Mouse (Mus musculus): Measurements from ENCODE around the gene Acrbp. TPM values are rescaled to one million over a fixed set of nuclear protein-coding genes. Genes with fewer than 3 reads are reported as not detected.

Acrbp gene
- polyA plus RNA-seq, 1 experiment from 2014 or later = 2.6 TPM

DNA sequence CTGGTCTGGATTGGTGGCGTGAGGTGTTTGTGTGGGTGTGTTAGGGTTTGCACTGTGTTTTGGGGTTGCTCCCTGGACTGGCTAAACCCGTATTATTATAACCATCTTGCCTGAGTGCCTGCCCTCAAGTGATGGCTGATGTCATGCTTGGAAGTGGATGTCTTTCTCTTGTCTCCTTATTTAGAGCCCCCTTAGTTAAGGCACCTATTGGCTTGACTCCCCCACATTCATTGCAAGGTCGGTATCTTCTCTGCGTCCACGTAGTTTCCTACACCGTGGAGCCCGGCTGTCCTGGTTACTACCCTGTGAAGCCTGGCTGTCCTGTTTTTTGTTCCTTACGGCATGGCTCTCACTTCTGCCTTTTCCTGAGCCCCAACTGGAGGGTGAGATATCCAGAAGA, 48.5 kb downstream of the Acrbp start:
- H3K27ac ChIP-seq (replicated peaks) = 0 out of 2 replicates have a peak overlapping the region, but pooled peaks have one; percentile 24
- WGBS = 29% methylated on average over 8 of the region's 8 CpGs
- H3K36me3 ChIP-seq (ENCODE audit: control insufficient read depth, insufficient read depth, low read length) = peaks cover 21% of the 10 kb centered on the region
- H3K9ac ChIP-seq (ENCODE audit: low read length) = peak overlapping the region; percentile 88
- ATAC-seq (ENCODE audit: low FRiP score, low TSS enrichment) (no peak), DNase-seq (ENCODE audit: low spot score) (no peak)
- peaks cover 21% of the 10 kb centered on the region; the same call in 1 of the 2 replicates for H3K4me1 ChIP-seq (replicated peaks; ENCODE audit: control insufficient read depth, insufficient read depth)
- no peaks in the 10 kb centered on the region for H3K27me3 ChIP-seq (ENCODE audit: control insufficient read depth, insufficient read depth, low read length)
- peak overlapping the region; percentile 90 for H3K4me3 ChIP-seq (ENCODE audit: low read depth, low read length)
- no peak for TF ChIP-seq CTCF (IDR thresholded peaks at IDR 0.05; ENCODE audit: low read depth)
- TF ChIP-seq EP300 (optimal IDR thresholded peaks at IDR 0.05) = no peak
- peak overlapping the region; percentile 89 for H3K4me2 ChIP-seq (replicated peaks; ENCODE audit: low read depth)
- H3K9me3 ChIP-seq (ENCODE audit: control insufficient read depth, low read length) = no peaks in the 10 kb centered on the region

DNA sequence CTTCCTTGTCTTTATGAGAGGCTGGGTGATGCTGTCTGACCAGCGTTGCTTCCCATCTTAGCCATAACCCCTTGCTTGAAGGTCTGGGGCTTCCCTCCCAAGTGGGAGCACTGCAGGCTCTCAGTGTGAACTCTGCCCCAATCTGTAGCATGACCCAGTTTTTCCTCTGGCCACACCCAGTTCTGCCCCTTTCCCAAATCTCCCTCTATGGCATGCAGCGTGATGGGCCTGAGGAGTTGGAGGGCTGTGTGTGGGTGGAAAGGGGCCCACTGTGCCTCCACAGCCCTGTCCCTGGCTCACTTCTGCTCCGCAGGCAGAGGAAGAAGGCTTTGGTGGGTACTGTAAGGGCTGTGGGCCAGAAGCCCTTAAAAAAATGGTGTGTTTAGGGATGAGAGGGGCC, 49.0 kb downstream of the Acrbp start:
- Histone ChIP-seq H3K4me2 (replicated peaks; ENCODE audit: low read depth) (peak overlapping the region; percentile 89), H3K27me3 (ENCODE audit: control insufficient read depth, insufficient read depth, low read length) (no peaks in the 10 kb centered on the region), H3K4me3 (ENCODE audit: low read depth, low read length) (peak overlapping the region; percentile 90), H3K36me3 (ENCODE audit: control insufficient read depth, insufficient read depth, low read length) (peaks cover 23% of the 10 kb centered on the region), H3K27ac (replicated peaks) (0 out of 2 replicates have a peak overlapping the region, but pooled peaks have one; percentile 24), H3K9me3 (ENCODE audit: control insufficient read depth, low read length) (no peaks in the 10 kb centered on the region), H3K9ac (ENCODE audit: low read length) (peak overlapping the region; percentile 88), H3K4me1 (replicated peaks; ENCODE audit: control insufficient read depth, insufficient read depth) (peaks cover 21% of the 10 kb centered on the region; the same call in 1 of the 2 replicates)
- TF ChIP-seq EP300 (optimal IDR thresholded peaks at IDR 0.05) (no peak), CTCF (IDR thresholded peaks at IDR 0.05; ENCODE audit: low read depth) (no peak)
- ATAC-seq (ENCODE audit: low FRiP score, low TSS enrichment) (no peak), DNase-seq (ENCODE audit: low spot score) (no peak)
- 45% methylated on average over 3 of the region's 3 CpGs for WGBS

DNA sequence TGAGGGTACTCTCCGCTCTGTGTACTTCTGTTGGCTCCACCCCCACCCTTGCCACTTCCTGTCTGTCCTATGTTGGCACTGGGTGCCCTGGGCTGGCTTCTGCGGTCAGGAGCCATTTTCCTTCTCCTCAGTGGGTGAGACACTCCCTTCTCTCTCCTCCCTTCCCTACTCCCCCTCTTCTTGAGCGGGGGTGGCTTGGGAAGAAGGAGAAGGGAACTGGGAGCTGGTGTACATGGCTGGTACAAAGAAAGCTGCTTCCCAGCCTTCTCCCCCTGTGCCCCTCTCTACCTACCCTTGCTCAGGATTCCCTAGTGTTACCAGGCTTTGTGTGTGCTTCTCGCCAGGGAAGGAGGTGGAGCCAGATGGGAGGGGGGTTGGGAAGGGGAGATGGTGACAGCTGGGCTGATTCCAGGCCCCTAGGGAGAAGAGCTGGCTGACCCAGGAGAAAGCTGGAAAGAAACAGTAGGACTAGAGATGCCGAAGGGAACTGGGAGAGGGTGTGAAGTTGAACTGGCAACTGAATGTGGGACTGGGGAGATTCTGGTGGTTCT, 50.0 kb downstream of the Acrbp start:
- H3K27ac ChIP-seq (replicated peaks) = 0 out of 2 replicates have a peak overlapping the region, but pooled peaks have one; percentile 13
- no peak for DNase-seq (ENCODE audit: low spot score)
- H3K36me3 ChIP-seq (ENCODE audit: control insufficient read depth, insufficient read depth, low read length) = peaks cover 23% of the 10 kb centered on the region
- ATAC-seq (ENCODE audit: low FRiP score, low TSS enrichment) = no peak
- TF ChIP-seq EP300 (optimal IDR thresholded peaks at IDR 0.05) = no peak
- no peak for TF ChIP-seq CTCF (IDR thresholded peaks at IDR 0.05; ENCODE audit: low read depth)
- H3K9ac ChIP-seq (ENCODE audit: low read length) = peak overlapping the region; percentile 41
- 36% methylated on average over 5 of the region's 5 CpGs for WGBS
- 0 out of 2 replicates have a peak overlapping the region, but pooled peaks have one; percentile 13 for H3K4me3 ChIP-seq (ENCODE audit: low read depth, low read length)
- H3K27me3 ChIP-seq (ENCODE audit: control insufficient read depth, insufficient read depth, low read length) = no peaks in the 10 kb centered on the region
- peaks cover 21% of the 10 kb centered on the region; the same call in 1 of the 2 replicates for H3K4me1 ChIP-seq (replicated peaks; ENCODE audit: control insufficient read depth, insufficient read depth)
- H3K9me3 ChIP-seq (ENCODE audit: control insufficient read depth, low read length) = no peaks in the 10 kb centered on the region
- H3K4me2 ChIP-seq (replicated peaks; ENCODE audit: low read depth) = peak overlapping the region; percentile 89

DNA sequence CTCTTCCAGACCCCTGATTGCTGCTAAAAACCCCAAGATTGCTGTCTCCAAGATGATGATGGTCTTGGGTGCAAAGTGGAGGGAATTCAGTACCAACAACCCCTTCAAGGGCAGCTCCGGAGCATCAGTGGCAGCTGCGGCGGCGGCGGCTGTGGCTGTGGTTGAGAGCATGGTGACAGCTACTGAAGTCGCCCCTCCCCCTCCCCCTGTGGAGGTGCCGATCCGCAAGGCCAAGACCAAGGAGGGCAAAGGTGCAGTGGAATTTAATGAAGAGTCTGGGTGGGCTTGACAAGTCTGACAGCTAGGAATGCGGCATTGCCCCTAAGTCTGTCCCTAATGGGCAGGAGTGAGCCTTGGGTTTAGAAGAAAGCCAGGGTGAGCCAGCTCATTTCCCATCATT, 52.0 kb downstream of the Acrbp start:
- no peaks in the 10 kb centered on the region for H3K9me3 ChIP-seq (ENCODE audit: control insufficient read depth, low read length)
- H3K27me3 ChIP-seq (ENCODE audit: control insufficient read depth, insufficient read depth, low read length) = no peaks in the 10 kb centered on the region
- H3K4me2 ChIP-seq (replicated peaks; ENCODE audit: low read depth) = no peak overlapping the region
- no peak overlapping the region for H3K27ac ChIP-seq (replicated peaks)
- 76% methylated on average over 7 of the region's 9 CpGs for WGBS
- H3K4me1 ChIP-seq (replicated peaks; ENCODE audit: control insufficient read depth, insufficient read depth) = peaks cover 21% of the 10 kb centered on the region; the same call in 1 of the 2 replicates
- TF ChIP-seq CTCF (IDR thresholded peaks at IDR 0.05; ENCODE audit: low read depth) (no peak), EP300 (optimal IDR thresholded peaks at IDR 0.05) (no peak)
- no peak for DNase-seq (ENCODE audit: low spot score)
- ATAC-seq (ENCODE audit: low FRiP score, low TSS enrichment) = no peak
- no peak overlapping the region for H3K4me3 ChIP-seq (ENCODE audit: low read depth, low read length)
- H3K36me3 ChIP-seq (ENCODE audit: control insufficient read depth, insufficient read depth, low read length) = peaks cover 37% of the 10 kb centered on the region
- no peak overlapping the region for H3K9ac ChIP-seq (ENCODE audit: low read length)

DNA sequence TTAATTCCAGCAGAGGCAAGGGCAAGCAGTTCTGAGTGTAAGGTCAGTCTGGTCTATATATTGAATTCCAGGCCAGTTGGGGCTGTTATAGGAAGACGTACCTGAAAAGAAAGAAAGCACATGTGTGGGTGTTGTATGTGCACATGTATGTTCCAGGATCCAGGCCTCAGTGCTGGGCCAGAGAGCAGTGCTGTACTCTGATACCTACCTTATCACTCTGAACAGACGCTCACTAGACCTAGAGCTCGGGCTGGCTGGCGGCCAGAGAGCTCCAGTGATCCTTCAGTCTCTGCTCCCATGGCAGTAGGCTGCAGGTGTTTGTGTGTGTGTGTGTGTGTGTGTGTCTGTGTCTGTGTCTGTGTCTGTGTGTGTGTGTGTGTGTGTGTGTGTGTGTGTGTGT, 54.7 kb downstream of the Acrbp start:
- Histone ChIP-seq H3K4me1 (replicated peaks; ENCODE audit: control insufficient read depth, insufficient read depth) (0 out of 2 replicates have a peak, but pooled peaks cover 5% of the 10 kb centered on the region), H3K27me3 (ENCODE audit: control insufficient read depth, insufficient read depth, low read length) (no peaks in the 10 kb centered on the region), H3K27ac (replicated peaks) (no peak overlapping the region), H3K9me3 (ENCODE audit: control insufficient read depth, low read length) (no peaks in the 10 kb centered on the region), H3K4me3 (ENCODE audit: low read depth, low read length) (no peak overlapping the region), H3K9ac (ENCODE audit: low read length) (no peak overlapping the region), H3K36me3 (ENCODE audit: control insufficient read depth, insufficient read depth, low read length) (peaks cover 60% of the 10 kb centered on the region), H3K4me2 (replicated peaks; ENCODE audit: low read depth) (no peak overlapping the region)
- DNase-seq (ENCODE audit: low spot score) (no peak), ATAC-seq (ENCODE audit: low FRiP score, low TSS enrichment) (no peak)
- WGBS = 82% methylated on average over 4 of the region's 4 CpGs
- TF ChIP-seq CTCF (IDR thresholded peaks at IDR 0.05; ENCODE audit: low read depth) (no peak), EP300 (optimal IDR thresholded peaks at IDR 0.05) (no peak)

DNA sequence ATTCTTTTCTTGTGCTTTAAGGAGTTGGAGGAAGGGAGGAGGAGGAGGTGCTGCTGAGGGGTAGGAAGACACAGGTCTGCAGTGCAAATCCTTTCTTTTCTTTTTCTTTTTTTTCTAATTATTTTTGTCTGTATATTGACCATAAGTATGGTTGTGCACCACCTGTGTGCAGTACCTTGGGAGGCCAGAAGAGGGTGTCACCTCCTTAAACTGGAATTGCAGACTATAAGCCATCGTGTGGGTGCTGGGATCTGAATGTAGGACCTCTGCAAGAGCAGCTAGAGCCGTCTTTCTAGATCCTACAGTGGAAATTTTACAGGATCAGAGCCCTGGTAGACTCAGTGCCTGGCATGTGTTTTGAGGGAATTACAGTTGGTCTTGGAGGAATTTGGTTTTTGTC, 58.2 kb downstream of the Acrbp start:
- peak; percentile 42 for TF ChIP-seq CTCF (IDR thresholded peaks at IDR 0.05; ENCODE audit: low read depth)
- no peak for TF ChIP-seq EP300 (optimal IDR thresholded peaks at IDR 0.05)
- Histone ChIP-seq H3K27ac (replicated peaks) (no peak overlapping the region), H3K27me3 (ENCODE audit: control insufficient read depth, insufficient read depth, low read length) (no peaks in the 10 kb centered on the region), H3K9ac (ENCODE audit: low read length) (no peak overlapping the region), H3K9me3 (ENCODE audit: control insufficient read depth, low read length) (no peaks in the 10 kb centered on the region), H3K36me3 (ENCODE audit: control insufficient read depth, insufficient read depth, low read length) (peaks cover 67% of the 10 kb centered on the region), H3K4me1 (replicated peaks; ENCODE audit: control insufficient read depth, insufficient read depth) (no peaks in the 10 kb centered on the region), H3K4me3 (ENCODE audit: low read depth, low read length) (no peak overlapping the region), H3K4me2 (replicated peaks; ENCODE audit: low read depth) (no peak overlapping the region)
- ATAC-seq (ENCODE audit: low FRiP score, low TSS enrichment) (no peak), DNase-seq (ENCODE audit: low spot score) (no peak)
- 94% methylated on average over 2 of the region's 2 CpGs for whole genome bisulfite sequencing

All from stomach, postnatal 0 days (tissue).